Mouse (Mus musculus) CH12.LX (cell line): ENCODE results near the gene Gm49354.

Source experiments
- CTCF ChIP-seq, 2 experiments: IDR thresholded peaks in 1 of 2; conservative IDR thresholded peaks in 1 of 2; 2 replicates each; pipeline ENCODE4 v1.5.1; 2011 to 2012; ENCODE audit warnings: low read depth in 2 of 2, low read length in 2 of 2, improper control_type of control experiment in 1 of 2, inconsistent platforms in 1 of 2, mild to moderate bottlenecking in 1 of 2, moderate library complexity in 1 of 2
- ELF1 ChIP-seq: IDR thresholded peaks from 2 replicates; pipeline ENCODE4 v1.6.1; 2014; ENCODE audit warnings: low read depth, mild to moderate bottlenecking, inconsistent platforms, low read length, improper control_type of control experiment
- EP300 ChIP-seq: IDR thresholded peaks from 2 replicates; pipeline ENCODE4 v1.6.1; 2011; ENCODE audit warnings: low read length, improper control_type of control experiment
- SIN3A ChIP-seq: IDR thresholded peaks from 2 replicates; pipeline ENCODE4 v1.6.1; 2012; ENCODE audit warnings: low read length, improper control_type of control experiment, inconsistent platforms
- SMC3 ChIP-seq: IDR thresholded peaks from 2 replicates; pipeline ENCODE4 v1.6.1; 2011; ENCODE audit warnings: low read depth, low read length, improper control_type of control experiment
- ZKSCAN1 ChIP-seq: IDR thresholded peaks from 2 replicates; pipeline ENCODE4 v1.6.1; 2012; ENCODE audit warnings: low read depth, inconsistent platforms, low read length, improper control_type of control experiment, borderline replicate concordance
- ZMIZ1 ChIP-seq: IDR thresholded peaks from 2 replicates; pipeline ENCODE4 v1.6.1; 2012; ENCODE audit warnings: low read depth, mild to moderate bottlenecking, inconsistent platforms, low read length, improper control_type of control experiment

- no peak for TF ChIP-seq ZKSCAN1
- no peak for TF ChIP-seq EP300
- no peak for TF ChIP-seq ZMIZ1
- TF ChIP-seq CTCF (conservative IDR thresholded peaks at IDR 0.05 in 1 of 2, IDR thresholded peaks at IDR 0.05 in 1 of 2; ENCODE audit: low read depth in 2 of 2, low read length in 2 of 2), result no peak
- TF ChIP-seq SIN3A, result no peak
- TF ChIP-seq SMC3, result no peak
- no peak for TF ChIP-seq ELF1
These were observed 42.6 kb downstream of the Gm49354 start for GRCm38 (mm10) chr13:59739397-59739796.
